Mouse (Mus musculus) lung, postnatal 0 days (tissue): ENCODE data around the gene Slc35f3. TPM values are rescaled to one million over a fixed set of nuclear protein-coding genes. Genes with fewer than 3 reads are reported as not detected.
A peak's percentile ranks its signal among the peaks of the same experiment; 100 is the strongest.

Source experiments
- ATAC-seq: fragments of 200-750 bp; cut with Nextera tagmentation; 2 replicates; pipeline ENCODE4 v1.8.0; 2017; ENCODE audit warnings: moderate library complexity
- DNase-seq: peaks from one replicate; pipeline ENCODE4 v3.0.0-alpha.2; 2016; ENCODE audit warnings: low spot score
- H3K27ac ChIP-seq: fragments of 300-500 bp; sonication (generic); 2 replicates; pipeline ENCODE4 v1.5.1; 2014; ENCODE audit warnings: antibody characterized with exemption, mild to moderate bottlenecking, low read length, mixed read lengths
- H3K27me3 ChIP-seq: fragments of 300-500 bp; sonication (generic); replicated peaks from 2 replicates; pipeline ENCODE4 v1.6.1; 2014; ENCODE audit warnings: low read length, mixed read lengths; ENCODE audit not compliant: insufficient read depth
- H3K36me3 ChIP-seq: fragments of 300-500 bp; sonication (generic); 2 replicates; pipeline ENCODE4 v1.6.1; 2014; ENCODE audit warnings: low read length, mixed read lengths; ENCODE audit not compliant: insufficient read depth
- H3K4me1 ChIP-seq: fragments of 300-500 bp; sonication (generic); 2 replicates; pipeline ENCODE4 v1.6.1; 2014; ENCODE audit warnings: antibody characterized with exemption, low read depth, low read length, mixed read lengths; ENCODE audit not compliant: insufficient read depth
- H3K4me2 ChIP-seq: fragments of 300-500 bp; sonication (generic); replicated peaks from 2 replicates; pipeline ENCODE4 v1.6.1; 2014; ENCODE audit warnings: low read depth, mild to moderate bottlenecking, low read length, moderate library complexity, mixed read lengths
- H3K4me3 ChIP-seq: fragments of 300-500 bp; sonication (generic); 2 replicates; pipeline ENCODE4 v1.5.1; 2014; ENCODE audit warnings: low read depth, low read length
- H3K9ac ChIP-seq: fragments of 300-500 bp; sonication (generic); replicated peaks from 2 replicates; pipeline ENCODE4 v1.6.1; 2014; ENCODE audit warnings: low read depth, mild to moderate bottlenecking
- H3K9me3 ChIP-seq: fragments of 300-500 bp; sonication (generic); 2 replicates; pipeline ENCODE4 v1.6.1; 2016; ENCODE audit warnings: low read length, mixed read lengths
- CTCF ChIP-seq: IDR thresholded peaks from 2 replicates; pipeline ENCODE4 v1.5.1; 2016; ENCODE audit warnings: antibody characterized with exemption, mild to moderate bottlenecking
- EP300 ChIP-seq: IDR thresholded peaks from 2 replicates; pipeline ENCODE4 v1.6.1; 2016; ENCODE audit warnings: antibody characterized with exemption, mild to moderate bottlenecking, control low read depth
- WGBS: fragments of 180-500 bp; shearing (Covaris S2); extraction: QIAGEN DNeasy Blood & Tissue Kit; methylation state at CpG from one replicate; pipeline ENCODE4 v1.1.7; 2014; 5-methylcytosine and 5-hydroxymethylcytosine counted together
- polyA plus RNA-seq: library from polyadenylated mRNA; unstranded; fragments of >200 nt; fragmentation: Nextera tagmentation; extraction: Ambion mirVana; gene quantifications from 2 replicates; pipeline ENCODE4 v1.2.1, GENCODE M21; 2015

The Slc35f3 gene
- polyA plus RNA-seq, 1 experiment from 2014 or later: 0.38 TPM

- H3K4me3 ChIP-seq: no peak overlapping the region
- no peak overlapping the region for H3K27ac ChIP-seq
- no peaks in the 10 kb centered on the region for H3K9me3 ChIP-seq
- no peak overlapping the region for H3K9ac ChIP-seq
- 77% methylated on average over 7 of the region's 7 CpGs for WGBS
- TF ChIP-seq CTCF (peak; percentile 23; the same call in 1 of the 2 replicates), EP300 (no peak)
- ATAC-seq: no peak
- no peaks in the 10 kb centered on the region for H3K4me1 ChIP-seq
- no peaks in the 10 kb centered on the region for H3K27me3 ChIP-seq
- no peak for DNase-seq
- H3K36me3 ChIP-seq: peaks cover 12% of the 10 kb centered on the region; the same call in 1 of the 2 replicates
- no peak overlapping the region for H3K4me2 ChIP-seq
These were observed 135.5 kb downstream of the Slc35f3 start for GRCm38 (mm10) chr8:126433827-126434226.

- DNase-seq: no peak
- ATAC-seq: no peak
- peaks cover 12% of the 10 kb centered on the region; the same call in 1 of the 2 replicates for H3K36me3 ChIP-seq
- no peak for TF ChIP-seq EP300
- peak; percentile 45 for TF ChIP-seq CTCF
- H3K9me3 ChIP-seq: no peaks in the 10 kb centered on the region
- H3K27me3 ChIP-seq: no peaks in the 10 kb centered on the region
- no peak overlapping the region for H3K27ac ChIP-seq
- 63% methylated on average over 2 of the region's 2 CpGs for WGBS
- no peaks in the 10 kb centered on the region for H3K4me1 ChIP-seq
- H3K4me2 ChIP-seq: no peak overlapping the region
- H3K4me3 ChIP-seq: no peak overlapping the region
- no peak overlapping the region for H3K9ac ChIP-seq
These were observed 140.6 kb downstream of the Slc35f3 start for GRCm38 (mm10) chr8:126438937-126439336.

Other genes with a start within 250 kb of the Slc35f3 start
- 53.4 and 53.5 TPM in 2 replicates for gene Coa6, start 124.0 kb downstream of the Slc35f3 start, polyA plus RNA-seq
- gene Tarbp1, start 176.5 kb downstream of the Slc35f3 start, polyA plus RNA-seq: 1.1 and 1.2 TPM in 2 replicates